Mouse (Mus musculus) forebrain, embryonic 11.5 days (tissue): ENCODE measurements at regions not wholly inside any gene's neighbourhood (a gene's known extent, or its start where the extent isn't known, plus 50 kb on each side); places are given as distances from the start of the nearest gene placed in this dataset.
A peak's percentile ranks its signal among the peaks of the same experiment; 100 is the strongest.

Source experiments
- ATAC-seq: fragments of 200-750 bp; cut with Nextera tagmentation; replicated peaks from 2 replicates; pipeline ENCODE4 v1.8.0; 2017; ENCODE audit warnings: moderate TSS enrichment; ENCODE audit not compliant: low FRiP score
- DNase-seq: peaks from one replicate; pipeline ENCODE4 v3.0.0-alpha.2; 2017; ENCODE audit warnings: low spot score
- H3K27ac ChIP-seq: fragments of 300-500 bp; sonication (generic); 2 replicates; pipeline ENCODE4 v1.5.1; 2014; ENCODE audit warnings: low read depth, low read length
- H3K27me3 ChIP-seq: fragments of 300-500 bp; sonication (generic); 2 replicates; pipeline ENCODE4 v1.6.1; 2014; ENCODE audit warnings: mild to moderate bottlenecking, low read length, mixed read lengths; ENCODE audit not compliant: control insufficient read depth, insufficient read depth
- H3K36me3 ChIP-seq: fragments of 300-500 bp; sonication (generic); 2 replicates; pipeline ENCODE4 v1.6.1; 2014; ENCODE audit warnings: mild to moderate bottlenecking, low read length, moderate library complexity, mixed read lengths; ENCODE audit not compliant: control insufficient read depth, insufficient read depth
- H3K4me1 ChIP-seq: fragments of 300-500 bp; sonication (generic); replicated peaks from 2 replicates; pipeline ENCODE4 v1.6.1; 2014; ENCODE audit warnings: low read length, mixed read lengths; ENCODE audit not compliant: control insufficient read depth, insufficient read depth
- H3K4me2 ChIP-seq: fragments of 300-500 bp; sonication (generic); 2 replicates; pipeline ENCODE4 v1.6.1; 2014; ENCODE audit warnings: low read depth, mild to moderate bottlenecking, low read length, moderate library complexity, mixed read lengths; ENCODE audit not compliant: severe bottlenecking
- H3K4me3 ChIP-seq: fragments of 300-500 bp; sonication (generic); 2 replicates; pipeline ENCODE4 v1.5.1; 2014; ENCODE audit warnings: low read depth, low read length
- H3K9ac ChIP-seq: fragments of 300-500 bp; sonication (generic); 2 replicates; pipeline ENCODE4 v1.6.1; 2014; ENCODE audit warnings: low read length
- H3K9me3 ChIP-seq: fragments of 300-500 bp; sonication (generic); 2 replicates; pipeline ENCODE4 v1.6.1; 2016; ENCODE audit warnings: low read length, mixed read lengths; ENCODE audit not compliant: control insufficient read depth
- WGBS: fragments of 180-500 bp; shearing (Covaris S2); extraction: QIAGEN DNeasy Blood & Tissue Kit; methylation state at CpG from one replicate; pipeline ENCODE4 v1.1.7; 2014; 5-methylcytosine and 5-hydroxymethylcytosine counted together

- no peaks in the 10 kb centered on the region for H3K36me3 ChIP-seq
- no peak overlapping the region for H3K9ac ChIP-seq
- 0 out of 2 replicates have a peak, but pooled peaks cover 2% of the 10 kb centered on the region for H3K4me1 ChIP-seq
- no peaks in the 10 kb centered on the region for H3K27me3 ChIP-seq
- DNase-seq (no peak), ATAC-seq (peak; percentile 58)
- H3K4me2 ChIP-seq, result no peak overlapping the region
- WGBS, result 72% methylated on average over 5 of the region's 5 CpGs
- H3K4me3 ChIP-seq, result no peak overlapping the region
- H3K9me3 ChIP-seq, result no peaks in the 10 kb centered on the region
- no peak overlapping the region for H3K27ac ChIP-seq
These were observed 419.5 kb upstream of the Kdm8 start for GRCm38 (mm10) chr7:125024944-125025343.

GRCm38 (mm10) chr7:125033778-125034177, 410.7 kb upstream of the Kdm8 start:
- Histone ChIP-seq H3K27ac (no peak overlapping the region), H3K27me3 (no peaks in the 10 kb centered on the region), H3K4me2 (no peak overlapping the region), H3K4me1 (peaks cover 5% of the 10 kb centered on the region; the same call in 1 of the 2 replicates), H3K36me3 (no peaks in the 10 kb centered on the region), H3K9me3 (no peaks in the 10 kb centered on the region), H3K4me3 (no peak overlapping the region), H3K9ac (no peak overlapping the region)
- 85% methylated on average over 4 of the region's 4 CpGs for whole genome bisulfite sequencing
- DNase-seq (no peak), ATAC-seq (no peak)

- no peaks in the 10 kb centered on the region for H3K9me3 ChIP-seq
- H3K27me3 ChIP-seq, result no peaks in the 10 kb centered on the region
- no peak overlapping the region for H3K4me3 ChIP-seq
- no peak for ATAC-seq
- DNase-seq, result no peak
- no peak overlapping the region for H3K9ac ChIP-seq
- 77% methylated on average over 5 of the region's 5 CpGs for WGBS
- no peak overlapping the region for H3K27ac ChIP-seq
- peaks cover 5% of the 10 kb centered on the region; the same call in 1 of the 2 replicates for H3K4me1 ChIP-seq
- H3K36me3 ChIP-seq, result no peaks in the 10 kb centered on the region
- H3K4me2 ChIP-seq, result no peak overlapping the region
These were observed 410.3 kb upstream of the Kdm8 start for GRCm38 (mm10) chr7:125034196-125034595.

DNA sequence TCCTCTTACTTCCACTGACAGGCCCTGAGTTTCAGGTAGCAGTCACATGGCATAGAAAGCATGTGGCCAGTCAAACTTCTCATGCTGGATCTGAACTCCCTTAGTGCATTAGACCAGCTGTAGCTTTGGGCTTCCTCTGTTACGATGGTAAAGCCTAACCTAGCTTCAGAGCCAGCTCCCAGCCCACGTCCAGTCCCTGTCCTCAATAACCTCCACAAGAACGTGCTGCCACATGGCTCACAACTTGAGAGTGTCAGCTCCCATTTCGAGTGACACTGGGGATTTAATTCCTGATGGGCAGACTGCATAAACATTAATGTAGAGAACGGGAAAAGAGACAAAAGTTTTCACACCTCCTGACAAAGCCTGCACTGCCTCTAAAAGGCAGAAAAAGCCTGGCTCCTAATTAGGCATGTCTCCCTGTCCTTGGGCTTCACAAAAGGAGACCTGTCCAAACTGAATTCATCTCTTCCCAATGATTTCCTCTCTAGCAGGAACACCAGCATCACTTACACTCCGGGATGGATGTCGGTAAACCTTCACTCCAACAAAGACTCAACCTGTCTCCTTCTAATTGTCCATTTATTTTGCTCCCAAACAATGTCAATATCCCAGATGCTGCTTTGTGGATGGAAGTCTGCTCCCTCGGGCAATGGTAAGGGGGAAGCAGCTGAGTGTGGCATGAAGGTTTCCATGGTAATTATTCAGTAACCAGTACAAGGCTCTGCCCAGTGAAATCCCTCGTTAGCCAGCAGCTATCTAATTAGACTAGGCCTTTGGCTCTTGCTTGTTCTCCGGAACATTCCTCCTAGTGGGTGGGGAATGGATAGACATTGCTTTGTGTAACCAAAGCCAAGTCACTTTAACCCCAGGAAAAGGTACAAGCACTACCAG, 408.1 kb upstream of the Kdm8 start:
- H3K4me1 ChIP-seq, result peaks cover 5% of the 10 kb centered on the region; the same call in 1 of the 2 replicates
- no peak overlapping the region for H3K9ac ChIP-seq
- peak overlapping the region; percentile 70 for H3K27ac ChIP-seq
- ATAC-seq (peak; percentile 95), DNase-seq (peak; percentile 71)
- H3K36me3 ChIP-seq, result no peaks in the 10 kb centered on the region
- H3K4me3 ChIP-seq, result no peak overlapping the region
- no peaks in the 10 kb centered on the region for H3K9me3 ChIP-seq
- H3K27me3 ChIP-seq, result no peaks in the 10 kb centered on the region
- 21% methylated on average over 10 of the region's 10 CpGs for WGBS
- no peak overlapping the region for H3K4me2 ChIP-seq

- no peak overlapping the region for H3K4me3 ChIP-seq
- DNase-seq, result no peak
- no peaks in the 10 kb centered on the region for H3K9me3 ChIP-seq
- no peak overlapping the region for H3K4me2 ChIP-seq
- H3K4me1 ChIP-seq, result peaks cover 5% of the 10 kb centered on the region; the same call in 1 of the 2 replicates
- no peak for ATAC-seq
- WGBS, result 43% methylated on average over 4 of the region's 4 CpGs
- H3K27ac ChIP-seq, result no peak overlapping the region
- H3K27me3 ChIP-seq, result no peaks in the 10 kb centered on the region
- H3K9ac ChIP-seq, result no peak overlapping the region
- H3K36me3 ChIP-seq, result no peaks in the 10 kb centered on the region
These were observed 405.6 kb upstream of the Kdm8 start for GRCm38 (mm10) chr7:125038840-125039239.

- Histone ChIP-seq H3K27ac (no peak overlapping the region), H3K4me3 (no peak overlapping the region), H3K9ac (no peak overlapping the region), H3K4me2 (no peak overlapping the region), H3K36me3 (no peaks in the 10 kb centered on the region), H3K27me3 (no peaks in the 10 kb centered on the region), H3K9me3 (no peaks in the 10 kb centered on the region), H3K4me1 (no peaks in the 10 kb centered on the region)
- no peak for ATAC-seq
- no peak for DNase-seq
These were observed 388.4 kb upstream of the Kdm8 start for GRCm38 (mm10) chr7:125055951-125056625.

GRCm38 (mm10) chr7:125102464-125102863, 342.0 kb upstream of the Kdm8 start:
- H3K4me3 ChIP-seq, result no peak overlapping the region
- no peaks in the 10 kb centered on the region for H3K9me3 ChIP-seq
- no peaks in the 10 kb centered on the region for H3K36me3 ChIP-seq
- DNase-seq (peak; percentile 24), ATAC-seq (no peak)
- H3K27me3 ChIP-seq, result no peaks in the 10 kb centered on the region
- H3K4me2 ChIP-seq, result no peak overlapping the region
- H3K27ac ChIP-seq, result no peak overlapping the region
- 94% methylated on average over 4 of the region's 4 CpGs for WGBS
- no peaks in the 10 kb centered on the region for H3K4me1 ChIP-seq
- no peak overlapping the region for H3K9ac ChIP-seq

DNA sequence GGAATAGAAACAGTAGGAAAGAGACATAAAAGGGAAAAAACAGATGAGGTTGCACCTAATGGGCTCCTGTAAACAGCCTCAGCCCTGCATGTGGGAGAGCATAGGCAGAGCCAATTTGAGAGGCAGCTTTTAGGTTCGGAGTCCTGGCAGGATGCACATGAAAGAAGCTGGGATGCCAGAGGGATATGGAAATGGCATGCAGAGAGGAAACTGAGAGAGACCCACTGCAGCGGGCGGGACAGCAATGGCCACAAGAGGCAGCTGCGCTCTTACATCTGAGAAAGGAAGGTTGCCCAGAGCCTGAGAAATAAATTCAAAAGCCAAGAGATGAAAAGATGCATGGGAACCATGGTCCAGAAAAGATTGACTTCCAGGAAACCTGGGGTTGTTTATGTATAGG, 340.5 kb upstream of the Kdm8 start:
- DNase-seq, result peak; percentile 34
- Histone ChIP-seq H3K9me3 (no peaks in the 10 kb centered on the region), H3K27me3 (no peaks in the 10 kb centered on the region), H3K4me1 (no peaks in the 10 kb centered on the region), H3K27ac (no peak overlapping the region), H3K36me3 (no peaks in the 10 kb centered on the region), H3K9ac (no peak overlapping the region), H3K4me3 (no peak overlapping the region), H3K4me2 (no peak overlapping the region)
- ATAC-seq, result no peak
- 87% methylated on average over 4 of the region's 4 CpGs for WGBS
